Mouse (Mus musculus) mature B cell (primary cell): ENCODE results near the gene Nrm.

Experiments
- in situ Hi-C: fragments of 300-500 bp; cut with MboI; formaldehyde crosslinking; loops from 2 replicates; pipeline ENCODE4 v1.14.3; 2019

The Nrm gene

DNA sequence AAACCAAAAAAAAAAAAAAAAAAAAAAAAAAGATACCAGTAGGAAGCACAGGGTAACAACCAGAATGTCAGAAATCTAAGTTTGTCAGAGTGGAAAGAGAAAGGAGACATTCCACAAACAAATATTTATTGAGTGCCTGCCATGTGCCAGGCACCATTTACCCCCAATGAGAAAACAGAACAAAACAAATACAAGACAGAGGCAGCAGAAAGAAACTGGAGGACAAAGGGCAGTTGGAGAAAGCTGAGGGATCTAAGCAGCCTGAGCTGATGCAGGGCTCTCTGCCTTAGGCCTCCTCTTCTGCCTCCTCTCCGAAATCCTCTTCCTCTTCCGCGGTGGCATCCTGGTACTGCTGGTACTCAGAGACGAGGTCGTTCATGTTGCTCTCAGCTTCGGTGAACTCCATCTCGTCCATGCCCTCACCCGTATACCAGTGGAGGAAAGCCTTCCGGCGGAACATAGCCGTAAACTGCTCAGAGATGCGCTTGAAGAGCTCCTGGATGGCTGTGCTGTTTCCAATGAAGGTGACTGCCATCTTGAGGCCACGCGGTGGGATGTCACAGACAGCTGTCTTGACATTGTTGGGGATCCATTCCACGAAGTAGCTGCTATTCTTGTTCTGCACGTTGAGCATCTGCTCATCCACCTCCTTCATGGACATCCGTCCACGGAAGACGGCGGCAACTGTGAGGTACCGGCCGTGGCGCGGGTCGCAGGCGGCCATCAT is 26.3 kb upstream of the Nrm start:
- in situ Hi-C loops = loop anchor here (5.0 to 10.0 kb wide), 3 partner anchors 37 to 160 kb away; partner anchors contain the start of genes Mrps18b and Ppp1r10

DNA sequence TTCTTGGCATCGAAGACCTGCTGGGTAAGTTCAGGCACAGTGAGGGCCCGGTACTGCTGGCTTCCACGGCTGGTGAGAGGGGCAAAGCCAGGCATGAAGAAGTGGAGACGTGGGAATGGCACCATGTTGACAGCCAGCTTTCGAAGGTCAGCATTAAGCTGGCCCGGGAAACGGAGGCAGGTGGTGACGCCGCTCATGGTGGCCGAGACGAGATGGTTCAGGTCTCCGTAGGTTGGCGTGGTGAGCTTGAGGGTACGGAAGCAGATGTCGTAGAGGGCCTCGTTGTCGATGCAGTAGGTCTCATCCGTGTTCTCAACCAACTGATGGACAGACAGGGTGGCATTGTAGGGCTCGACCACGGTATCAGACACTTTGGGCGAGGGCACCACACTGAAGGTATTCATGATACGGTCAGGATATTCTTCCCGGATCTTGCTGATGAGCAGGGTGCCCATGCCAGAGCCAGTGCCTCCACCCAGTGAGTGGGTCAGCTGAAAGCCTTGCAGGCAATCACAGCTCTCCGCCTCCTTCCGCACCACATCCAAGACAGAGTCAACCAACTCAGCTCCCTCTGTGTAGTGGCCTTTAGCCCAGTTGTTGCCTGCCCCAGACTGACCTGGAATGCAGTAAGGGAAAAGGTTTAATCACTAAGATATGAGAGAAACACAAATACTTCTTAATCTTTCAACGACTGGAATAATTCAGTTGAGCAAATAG is 25.5 kb upstream of the Nrm start:
- in situ Hi-C loops = loop anchor here (5.0 to 10.0 kb wide), 3 partner anchors 37 to 159 kb away; partner anchors contain the start of genes Mrps18b and Ppp1r10

GRCm38 (mm10) chr17:35836178-35836965 is 24.7 kb upstream of the Nrm start:
- in situ Hi-C loops = loop anchor here (5.0 to 10.0 kb wide), 3 partner anchors 36 to 158 kb away; partner anchors contain the start of genes Mrps18b and Ppp1r10

GRCm38 (mm10) chr17:35836991-35837422 is 24.1 kb upstream of the Nrm start:
- in situ Hi-C loops = loop anchor here (5.0 to 10.0 kb wide), 3 partner anchors 35 to 158 kb away; partner anchors contain the start of genes Mrps18b and Ppp1r10

- in situ Hi-C loops = loop anchor here (5.0 to 10.0 kb wide), 3 partner anchors 35 to 157 kb away; partner anchors contain the start of genes Mrps18b and Ppp1r10
Measured at GRCm38 (mm10) chr17:35837487-35837886, 23.6 kb upstream of the Nrm start.

GRCm38 (mm10) chr17:35838122-35838544 is 23.0 kb upstream of the Nrm start, which contains the start of gene Tubb5:
Tubb5 (minus strand) TSS chr17:35838306.
- in situ Hi-C loops = loop anchor here (5.0 to 10.0 kb wide), 3 partner anchors 34 to 157 kb away; partner anchors contain the start of genes Mrps18b and Ppp1r10

- in situ Hi-C loops = loop anchor here (5.0 to 10.0 kb wide), 3 partner anchors 34 to 156 kb away; partner anchors contain the start of genes Mrps18b and Ppp1r10
Measured at GRCm38 (mm10) chr17:35838570-35838969, 22.5 kb upstream of the Nrm start.

- in situ Hi-C loops = loop anchor here (5.0 to 10.0 kb wide), 3 partner anchors 33 to 156 kb away; partner anchors contain the start of genes Mrps18b and Ppp1r10
Measured at GRCm38 (mm10) chr17:35839002-35839401, 22.1 kb upstream of the Nrm start.

- in situ Hi-C loops = no loop called here
Measured at GRCm38 (mm10) chr17:35840561-35840960, 20.6 kb upstream of the Nrm start.

DNA sequence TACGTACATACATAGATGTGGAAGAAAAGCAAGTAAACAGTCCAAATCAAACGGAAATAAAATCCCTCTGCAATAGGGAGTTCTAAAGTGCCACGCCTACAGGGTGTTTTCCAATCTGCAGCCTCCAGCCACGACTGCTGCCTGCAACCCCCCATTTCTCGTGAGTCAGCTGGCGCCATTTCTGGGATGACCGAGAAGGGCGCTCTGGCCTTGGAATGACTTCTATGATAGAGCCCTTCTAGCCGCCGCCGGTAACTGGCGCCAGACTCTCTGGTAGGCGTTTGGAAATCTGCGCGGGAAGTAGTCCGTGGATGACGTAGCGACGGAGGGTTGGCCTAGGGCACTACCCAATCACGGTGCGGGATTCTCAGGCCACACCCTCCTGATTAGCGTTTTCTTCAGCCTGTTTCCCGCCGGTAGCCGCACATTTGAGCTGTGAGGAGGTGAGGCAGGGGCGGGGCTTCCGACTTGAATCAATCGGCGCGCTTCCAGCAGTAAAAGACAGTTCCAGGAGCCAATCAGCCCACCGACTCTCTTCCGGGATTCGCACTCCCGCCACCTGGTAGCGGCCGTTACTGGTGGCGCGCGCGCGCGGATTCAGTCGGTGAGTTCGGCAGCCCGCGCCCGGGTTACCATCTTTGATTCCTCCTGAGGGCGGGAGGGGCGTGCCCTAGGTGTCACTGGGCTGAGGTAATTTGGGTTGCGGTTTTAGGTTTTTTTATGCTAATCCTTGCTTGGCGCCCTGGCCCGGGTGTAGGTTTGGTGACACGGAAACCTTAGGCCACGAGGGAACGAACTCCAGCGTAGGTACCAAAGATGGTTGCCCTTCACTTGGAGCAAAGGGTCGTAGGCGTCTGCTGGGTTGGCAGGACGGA is 19.8 kb upstream of the Nrm start, which contains the start of gene Mdc1:
Mdc1 (plus strand) TSS at position 440 of the 875 bp plus-strand sequence.
- in situ Hi-C loops = no loop called here

- in situ Hi-C loops = no loop called here
Measured at GRCm38 (mm10) chr17:35842006-35842405, 19.1 kb upstream of the Nrm start.

DNA sequence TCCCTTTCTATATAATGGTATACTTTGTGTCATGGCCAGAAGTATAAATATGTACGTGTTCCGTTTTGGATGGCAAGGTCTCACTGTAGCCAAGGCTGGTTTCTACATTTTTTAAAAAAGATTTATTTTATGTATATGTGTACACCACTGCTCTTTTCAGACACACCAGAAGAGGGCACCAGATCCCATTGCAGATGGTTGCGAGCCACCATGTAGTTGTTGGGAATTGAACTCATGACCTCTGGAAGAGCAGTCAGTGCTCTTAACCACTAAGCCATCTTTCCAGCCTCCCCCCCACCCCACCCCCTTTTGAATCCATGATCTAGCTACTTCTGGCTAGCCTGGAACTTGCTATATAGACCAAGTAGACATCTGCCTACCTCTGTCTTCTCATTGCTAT is 17.6 kb upstream of the Nrm start:
- in situ Hi-C loops = no loop called here

- in situ Hi-C loops = no loop called here
Measured at GRCm38 (mm10) chr17:35848112-35848511, 13.0 kb upstream of the Nrm start.

- in situ Hi-C loops = no loop called here
Measured at GRCm38 (mm10) chr17:35850974-35851373, 10.1 kb upstream of the Nrm start.

- in situ Hi-C loops = no loop called here
Measured at GRCm38 (mm10) chr17:35859371-35859770, 1.7 kb upstream of the Nrm start.

- in situ Hi-C loops = no loop called here
Measured at GRCm38 (mm10) chr17:35859835-35860234, 1.3 kb upstream of the Nrm start.

GRCm38 (mm10) chr17:35860831-35861197 is 304 bp upstream of the Nrm start:
- in situ Hi-C loops = no loop called here

GRCm38 (mm10) chr17:35864832-35865353 is 3.8 kb downstream of the Nrm start:
- in situ Hi-C loops = no loop called here

- in situ Hi-C loops = no loop called here
Measured at GRCm38 (mm10) chr17:35865481-35866280, 4.6 kb downstream of the Nrm start, which contains the start of gene Ppp1r18. Ppp1r18 (plus strand) TSS chr17:35865593.
